Mouse (Mus musculus) intestine, embryonic 16.5 days (tissue): ENCODE data around the gene Rab9. TPM values are rescaled to one million over a fixed set of nuclear protein-coding genes. Genes with fewer than 3 reads are reported as not detected.

Experiments used
- polyA plus RNA-seq: library from polyadenylated mRNA; unstranded; fragments of >200 nt; fragmentation: Nextera tagmentation; extraction: Ambion mirVana; gene quantifications from 2 replicates; pipeline ENCODE4 v1.2.1, GENCODE M21; 2015

The Rab9 gene
- polyA plus RNA-seq, 1 experiment from 2014 or later: 65.9 TPM

Other genes with a start within 250 kb of the Rab9 start
- 19.0 and 19.6 TPM in 2 replicates for gene Gpm6b, start 241.0 kb downstream of the Rab9 start, polyA plus RNA-seq
- gene Trappc2, start 39.3 kb downstream of the Rab9 start, polyA plus RNA-seq: 20.5 and 21.2 TPM in 2 replicates
- 4.3 and 4.5 TPM in 2 replicates for gene Ofd1, start 39.2 kb downstream of the Rab9 start, polyA plus RNA-seq
- 4.8 and 4.9 TPM in 2 replicates for gene Tceanc, start 38.7 kb upstream of the Rab9 start, polyA plus RNA-seq
- 2.5 and 3.2 TPM in 2 replicates for gene Egfl6, start 105.9 kb upstream of the Rab9 start, polyA plus RNA-seq